Mouse (Mus musculus): ENCODE data around the gene Gm20388.

DNA sequence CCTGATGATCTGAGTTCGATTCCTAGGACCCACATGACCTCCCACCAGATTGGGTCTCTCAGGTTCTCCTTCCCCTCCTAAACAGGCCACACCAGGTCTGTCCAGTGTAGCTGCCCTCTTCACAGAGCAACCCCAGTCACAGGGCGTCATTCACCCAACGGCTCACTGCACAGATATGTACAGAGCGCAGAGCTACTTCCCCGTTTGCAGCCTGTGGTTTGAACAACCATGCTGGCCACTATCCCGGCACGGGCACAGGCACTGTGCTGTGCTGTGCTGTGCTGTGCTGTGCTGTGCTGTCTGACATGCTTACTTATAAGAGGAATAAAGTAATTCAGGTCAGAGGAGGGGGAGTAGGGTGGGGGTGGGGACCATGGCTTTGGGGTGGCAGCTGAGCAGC is 105.8 kb downstream of the Gm20388 start:
- TF ChIP-seq CTCF (IDR thresholded peaks at IDR 0.05; ENCODE audit: extremely low read depth, insufficient read depth, low read length) (no peak), POLR2A (IDR thresholded peaks at IDR 0.05; ENCODE audit: extremely low read depth, insufficient read depth, low read length) (no peak)

Measured in cortical plate, adult 2 months (tissue).